Mouse (Mus musculus) CH12.LX (cell line): ENCODE data around the gene Gm49396.

Source experiments
- BHLHE40 ChIP-seq: IDR thresholded peaks from 2 replicates; pipeline ENCODE4 v1.6.1; 2011; ENCODE audit warnings: mild to moderate bottlenecking, low read depth, low read length, improper control_type of control experiment
- CTCF ChIP-seq, 2 experiments: IDR thresholded peaks in 1 of 2; conservative IDR thresholded peaks in 1 of 2; 2 replicates each; pipeline ENCODE4 v1.5.1; 2011 to 2012; ENCODE audit warnings: low read depth in 2 of 2, low read length in 2 of 2, improper control_type of control experiment in 1 of 2, inconsistent platforms in 1 of 2, mild to moderate bottlenecking in 1 of 2, moderate library complexity in 1 of 2
- EP300 ChIP-seq: IDR thresholded peaks from 2 replicates; pipeline ENCODE4 v1.6.1; 2011; ENCODE audit warnings: low read length, improper control_type of control experiment
- ETS1 ChIP-seq: conservative IDR thresholded peaks from 2 replicates; pipeline ENCODE4 v1.6.1; 2012; ENCODE audit warnings: low read depth, mild to moderate bottlenecking, inconsistent platforms, low read length, improper control_type of control experiment, moderate library complexity
- HCFC1 ChIP-seq: IDR thresholded peaks from 2 replicates; pipeline ENCODE4 v1.6.1; 2012; ENCODE audit warnings: low read depth, mild to moderate bottlenecking, inconsistent platforms, low read length, improper control_type of control experiment
- MXI1 ChIP-seq: IDR thresholded peaks from 2 replicates; pipeline ENCODE4 v1.6.1; 2011; ENCODE audit warnings: mild to moderate bottlenecking, low read depth, low read length, improper control_type of control experiment
- ZC3H11A ChIP-seq: IDR thresholded peaks from 2 replicates; pipeline ENCODE4 v1.6.1; 2012; ENCODE audit warnings: low read depth, mild to moderate bottlenecking, inconsistent platforms, low read length, improper control_type of control experiment
- ZKSCAN1 ChIP-seq: IDR thresholded peaks from 2 replicates; pipeline ENCODE4 v1.6.1; 2012; ENCODE audit warnings: low read depth, inconsistent platforms, low read length, improper control_type of control experiment, borderline replicate concordance

GRCm38 (mm10) chr7:30600651-30601050 is 37.5 kb downstream of the Gm49396 start:
- TF ChIP-seq EP300: no peak
- TF ChIP-seq MXI1: no peak
- TF ChIP-seq ZC3H11A: no peak
- no peak for TF ChIP-seq HCFC1
- TF ChIP-seq BHLHE40: no peak
- no peak for TF ChIP-seq ETS1
- TF ChIP-seq ZKSCAN1: no peak
- TF ChIP-seq CTCF (conservative IDR thresholded peaks at IDR 0.05 in 1 of 2, IDR thresholded peaks at IDR 0.05 in 1 of 2; ENCODE audit: low read depth in 2 of 2, low read length in 2 of 2): no peak
